17 mouse cellular contexts compared by ENCODE assay signal in the genomic region with DNA sequence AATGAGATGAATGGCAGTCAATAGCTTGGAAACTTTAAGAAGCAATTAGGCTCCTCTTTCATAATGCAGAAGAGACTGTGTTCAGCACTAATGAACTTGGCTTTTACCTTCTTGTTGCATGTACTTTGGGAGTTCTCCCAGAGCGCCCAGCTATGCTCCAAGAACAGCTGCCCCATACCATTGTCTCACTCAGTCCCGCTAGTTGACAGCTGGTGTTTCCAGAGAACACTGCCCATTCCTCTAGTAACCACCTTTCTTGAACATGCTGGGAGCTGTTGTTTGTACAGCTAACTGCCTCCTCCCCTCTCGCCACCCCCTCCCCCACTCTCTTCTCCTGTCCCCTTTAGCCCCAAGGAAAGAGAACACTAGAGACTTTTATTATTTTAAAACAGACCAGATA.
"Had no signal": no experiment of that assay in that cellular context is flagged by ENCODE, and none has a peak within 500 bp of the region (broad histone marks: within the 10 kb centered on the region; RNA-seq: fewer than 3 reads in every experiment).

No protein-coding gene starts in this region.

- H3K4me3 ChIP-seq: layer of hippocampus, adult 2 months; limb, embryonic 12.5 days; liver, embryonic 13.5 days; megakaryocyte, embryonic 14.5 days; midbrain, embryonic 15.5 days; neural tube, embryonic 13.5 days had no signal

- H3K9me3 ChIP-seq: limb, embryonic 12.5 days; liver, embryonic 13.5 days; megakaryocyte, embryonic 14.5 days; midbrain, embryonic 15.5 days; neural tube, embryonic 13.5 days had no signal

- H3K27me3 ChIP-seq: limb, embryonic 12.5 days; liver, embryonic 13.5 days; megakaryocyte, embryonic 14.5 days; midbrain, embryonic 15.5 days; neural tube, embryonic 13.5 days had no signal

- ATAC-seq: liver, postnatal 0 days; midbrain, embryonic 15.5 days had no signal

- H3K9ac ChIP-seq: limb, embryonic 12.5 days; liver, embryonic 13.5 days; liver, postnatal 0 days; midbrain, embryonic 15.5 days; neural tube, embryonic 13.5 days had no signal

- DNase-seq: kidney, adult 9 months; kidney, postnatal 10 days; kidney, postnatal 4 days; liver; liver, embryonic 13.5 days; liver, postnatal 0 days; right cerebral cortex, adult 18-20 months; right cerebral cortex, postnatal 25 days; thymus, postnatal 4 days had no signal

- H3K4me2 ChIP-seq: limb, embryonic 12.5 days; liver, embryonic 13.5 days; midbrain, embryonic 11.5 days; midbrain, embryonic 15.5 days; neural tube, embryonic 13.5 days had no signal

- H3K4me1 ChIP-seq: limb, embryonic 12.5 days; liver, embryonic 13.5 days; megakaryocyte, embryonic 14.5 days; midbrain, embryonic 15.5 days; neural tube, embryonic 13.5 days had no signal

- H3K27ac ChIP-seq: layer of hippocampus, adult 2 months; limb, embryonic 12.5 days; liver, embryonic 13.5 days; macrophage; midbrain, embryonic 15.5 days; neural tube, embryonic 13.5 days; stomach, postnatal 0 days had no signal

- H3K36me3 ChIP-seq: limb, embryonic 12.5 days; liver, embryonic 13.5 days; midbrain, embryonic 15.5 days; neural tube, embryonic 13.5 days had no signal
